Mouse (Mus musculus) mesoderm, embryonic 11.5 days (tissue): ENCODE data around the gene Cyp2j9.
A peak's percentile ranks its signal among the peaks of the same experiment; 100 is the strongest.
"Not testable (repeated sequence)": the region's sequence is repeated elsewhere in the genome, so short reads cannot be mapped to it uniquely, and the experiment has no call there.

Experiments
- DNase-seq: peaks from one replicate; pipeline ENCODE4 v3.0.0-alpha.2; 2012; ENCODE audit warnings: low read depth, low spot score

Gene Cyp2j9

GRCm38 (mm10) chr4:96590911-96591790 lies at the start of gene Cyp2j9:
TSS of gene Cyp2j9 (minus strand) at chr4:96591578.
- peak; percentile 34 for DNase-seq

GRCm38 (mm10) chr4:96635455-96635854 lies 44.1 kb upstream of the Cyp2j9 start:
- DNase-seq = no peak

DNA sequence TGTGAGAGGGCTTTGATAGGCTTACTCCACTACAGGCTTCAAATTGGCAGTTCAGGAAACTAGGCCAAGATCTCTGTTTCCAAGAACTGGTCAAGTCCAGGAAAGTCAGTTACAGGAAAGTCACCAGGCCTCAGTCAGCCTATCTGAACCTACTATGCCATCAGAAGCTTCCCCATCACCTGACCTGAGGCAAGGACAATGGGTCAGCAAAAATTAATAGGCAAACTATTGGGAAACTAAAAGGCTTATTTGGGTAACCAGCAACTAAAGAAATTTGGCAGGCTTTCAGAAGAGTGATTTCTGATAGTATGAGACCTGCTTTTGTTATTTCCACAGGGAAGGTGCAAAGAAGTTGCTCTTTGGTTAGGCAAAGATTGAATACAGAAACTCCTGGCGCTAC lies 31.1 kb upstream of the Cyp2j9 start:
- DNase-seq = no peak

DNA sequence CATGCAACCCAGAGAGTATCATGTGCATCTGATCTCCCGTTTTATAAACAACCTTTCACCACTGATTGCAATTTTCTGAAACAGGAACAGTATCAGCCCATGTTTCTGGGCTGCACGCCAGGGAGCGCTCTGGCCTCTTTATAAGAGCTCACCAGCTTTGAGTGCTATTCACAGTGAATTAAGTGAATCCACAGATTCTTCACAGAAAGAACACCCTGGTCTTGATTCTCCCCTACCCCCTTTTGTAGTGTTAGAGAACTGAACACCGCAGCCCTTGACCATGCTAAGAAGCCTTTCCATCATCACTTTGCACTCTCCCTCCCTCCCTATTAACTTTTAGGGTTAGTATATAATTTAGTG lies 393 bp upstream of the Cyp2j9 start:
- DNase-seq = no peak

GRCm38 (mm10) chr4:96581425-96582088 lies 9.8 kb downstream of the Cyp2j9 start:
- peak; percentile 4 for DNase-seq

- DNase-seq = not testable (repeated sequence)
Measured at GRCm38 (mm10) chr4:96580351-96580750, 11.0 kb downstream of the Cyp2j9 start.

- no peak for DNase-seq
Measured at GRCm38 (mm10) chr4:96569442-96569841, 21.9 kb downstream of the Cyp2j9 start.

DNA sequence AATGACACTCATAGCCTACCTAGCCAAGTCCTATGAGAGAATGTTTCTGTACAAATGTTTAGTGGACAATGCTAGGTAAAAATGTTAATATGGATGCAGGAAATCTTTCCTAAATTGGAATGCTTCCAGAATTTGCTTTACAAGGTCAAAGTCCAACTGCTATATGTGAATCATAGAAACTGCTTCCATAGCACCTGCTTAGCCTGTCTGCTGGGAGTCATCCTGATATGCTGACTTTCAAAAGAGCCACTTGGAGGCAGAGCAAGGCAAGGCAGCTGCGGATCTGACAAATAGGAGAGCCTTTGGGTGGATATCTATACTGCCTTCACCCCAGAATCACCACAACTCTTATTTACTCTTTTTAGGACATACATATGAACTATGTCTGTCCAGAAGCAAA lies 23.4 kb downstream of the Cyp2j9 start:
- no peak for DNase-seq

DNA sequence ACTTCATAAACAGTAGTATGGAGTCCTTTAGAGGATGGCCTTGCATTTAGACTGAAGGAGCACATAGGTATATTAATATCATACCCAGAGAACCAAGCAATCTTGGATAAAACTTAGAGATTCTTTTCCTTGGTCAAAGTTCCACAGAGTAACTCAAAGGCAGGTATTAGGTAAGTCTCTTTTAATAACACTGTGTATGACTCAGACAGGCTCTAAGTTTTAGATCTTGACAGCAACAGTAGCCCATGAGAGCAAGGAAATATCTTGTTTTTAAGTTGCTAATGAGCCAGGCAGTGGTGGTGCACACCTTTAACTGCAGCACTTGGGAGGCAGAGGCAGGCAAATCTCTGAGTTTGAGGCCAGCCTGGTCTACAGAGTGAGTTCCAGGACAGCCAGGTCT lies 25.6 kb downstream of the Cyp2j9 start:
- DNase-seq = no peak

- DNase-seq = no peak
Measured at GRCm38 (mm10) chr4:96560464-96560863, 30.9 kb downstream of the Cyp2j9 start.

GRCm38 (mm10) chr4:96559781-96560180 lies 31.6 kb downstream of the Cyp2j9 start:
- DNase-seq = no peak

DNA sequence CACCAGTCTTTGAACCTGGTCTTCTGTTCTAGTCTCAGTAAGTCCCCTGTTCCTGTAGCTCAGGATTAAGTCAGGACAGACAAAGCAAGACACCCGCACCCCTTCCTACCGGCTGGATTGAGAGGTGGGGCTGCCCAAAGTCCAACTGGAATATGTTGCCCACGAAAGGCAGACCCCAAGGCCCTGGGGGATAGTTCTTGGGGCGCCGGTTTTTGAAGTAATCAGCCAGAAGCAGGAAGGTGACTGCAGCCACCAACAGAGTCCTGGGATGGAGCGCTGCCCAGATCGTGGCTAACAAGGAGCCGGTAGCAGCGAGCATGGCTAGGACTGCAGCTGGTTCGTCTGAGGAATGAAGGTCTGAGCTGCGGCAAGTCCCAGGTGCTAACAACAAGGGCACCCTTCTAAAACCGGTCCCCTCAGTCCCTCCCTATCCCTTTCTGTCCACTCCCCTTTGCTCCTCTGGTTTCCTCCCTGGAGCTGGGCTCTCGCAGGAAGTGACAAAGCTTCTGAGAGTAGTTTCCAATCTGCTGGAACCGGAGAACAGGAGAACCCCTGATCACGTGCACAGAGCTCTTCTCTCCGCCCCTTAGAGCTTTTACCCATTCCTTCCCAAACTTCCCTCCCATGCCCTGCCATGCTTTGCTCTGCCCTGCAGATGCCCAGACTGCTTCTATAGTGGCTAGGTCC lies 38.1 kb downstream of the Cyp2j9 start, which contains the start of gene Cyp2j6:
Cyp2j6 (minus strand) TSS at position 529 of the 687 bp plus-strand sequence.
- peak; percentile 74 for DNase-seq

GRCm38 (mm10) chr4:96551619-96552018 lies 39.8 kb downstream of the Cyp2j9 start:
- DNase-seq = no peak

- DNase-seq = no peak
Measured at GRCm38 (mm10) chr4:96545976-96546375, 45.4 kb downstream of the Cyp2j9 start.

DNA sequence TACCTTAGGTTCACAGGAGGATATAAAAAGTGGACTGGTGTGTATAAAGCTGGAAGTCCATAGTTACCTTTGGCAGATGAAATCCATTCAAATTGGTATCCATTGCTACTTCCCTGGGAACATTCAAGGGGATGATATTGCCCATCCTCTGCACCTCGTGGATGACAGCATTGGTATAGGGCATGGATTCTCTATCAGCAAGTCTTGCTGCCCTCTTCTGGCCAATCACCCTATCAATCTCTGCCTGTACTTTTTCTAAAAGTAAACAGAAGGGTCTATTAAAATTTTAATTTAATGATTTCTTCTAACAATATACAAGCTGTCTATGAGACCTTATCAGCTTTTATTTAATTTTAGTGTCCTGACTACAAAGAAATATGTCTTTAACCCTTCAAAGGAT lies 65.6 kb downstream of the Cyp2j9 start:
- DNase-seq = no peak

DNA sequence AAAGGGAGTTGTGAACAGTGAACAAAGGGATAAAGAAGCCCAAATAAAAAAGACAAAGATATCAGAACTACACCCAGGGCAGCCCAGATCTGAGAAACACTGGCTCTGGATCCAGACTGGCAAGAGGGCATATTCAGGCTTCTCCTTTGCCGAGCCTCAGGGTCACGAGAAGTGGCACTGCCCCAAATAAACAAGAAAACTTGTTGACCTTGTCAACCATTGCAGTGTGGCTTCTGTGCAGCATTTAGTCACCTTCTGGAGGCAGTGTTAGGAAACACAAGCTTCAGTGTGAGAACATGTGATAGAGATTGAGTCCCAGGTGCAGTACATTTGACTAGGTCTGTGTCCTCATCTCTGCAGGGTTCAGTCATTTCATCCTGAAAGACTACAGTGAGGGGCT lies 69.1 kb downstream of the Cyp2j9 start:
- no peak for DNase-seq
